9 mouse cellular contexts compared by ENCODE assay signal in the genomic region with DNA sequence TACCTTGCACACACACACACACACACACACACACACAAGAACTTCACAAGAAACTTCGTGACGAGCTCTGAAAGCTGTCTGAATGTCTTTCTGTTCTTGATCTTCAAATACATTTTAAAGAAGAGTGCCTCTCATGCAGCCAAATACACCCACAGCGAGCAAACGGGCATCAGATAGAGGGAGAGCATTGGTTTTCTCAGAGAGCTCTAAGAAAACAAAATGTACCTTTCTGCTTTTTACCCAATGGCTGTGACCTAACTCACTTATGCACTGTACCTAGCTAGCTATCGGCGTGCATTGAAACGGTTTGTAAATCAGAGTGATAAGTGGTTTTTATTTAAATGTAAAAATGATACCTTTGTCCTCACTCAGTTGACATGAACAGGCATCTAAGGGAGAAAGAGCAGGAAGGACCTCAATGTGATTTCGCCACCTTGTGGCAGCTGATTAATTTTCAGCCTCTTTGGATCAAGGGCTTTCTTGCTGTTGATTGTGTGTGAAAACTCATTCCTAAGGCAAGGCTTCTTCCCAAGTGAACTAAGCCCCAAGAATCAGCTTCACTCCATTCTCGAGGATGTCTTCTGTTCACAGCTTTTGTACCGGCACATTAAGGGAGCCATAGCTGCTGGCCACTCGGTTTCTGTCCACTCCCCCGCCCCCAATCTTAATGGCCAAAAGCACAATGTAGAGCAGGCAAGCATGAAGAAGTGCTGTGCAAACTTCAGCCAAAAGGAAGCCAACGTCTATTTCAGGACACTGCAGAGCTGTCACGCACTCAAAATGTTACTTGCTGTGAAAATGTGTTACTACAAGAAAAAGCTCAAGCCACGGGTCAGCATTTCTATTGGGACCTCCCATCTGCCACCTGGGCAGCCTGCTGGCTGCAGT.
DNase-seq lines count a peak whose midpoint lies in the region; ATAC-seq and TF ChIP-seq lines count a peak whose summit lies in the region.
"Had no signal": no experiment of that assay in that cellular context is flagged by ENCODE, and none has a peak within 500 bp of the region (broad histone marks: within the 10 kb centered on the region; RNA-seq: fewer than 3 reads in every experiment).

No protein-coding gene starts in this region.

- no peaks in the 10 kb centered on the region for H3K9me3 ChIP-seq in forebrain, embryonic 16.5 days (ENCODE audit: control insufficient read depth, low read length)
- no peaks in the 10 kb centered on the region for H3K9me3 ChIP-seq in hindbrain, postnatal 0 days (ENCODE audit: low read length)
- H3K9me3 ChIP-seq: embryonic facial prominence, embryonic 13.5 days had no signal

- H3K36me3 ChIP-seq in forebrain, embryonic 16.5 days (ENCODE audit: control insufficient read depth, insufficient read depth) = no peaks in the 10 kb centered on the region
- H3K36me3 ChIP-seq in hindbrain, postnatal 0 days (ENCODE audit: insufficient read depth, low read length) = no peaks in the 10 kb centered on the region
- H3K36me3 ChIP-seq: embryonic facial prominence, embryonic 13.5 days had no signal

- WGBS in forebrain, embryonic 16.5 days = 27% methylated on average over 15 of the region's 15 CpGs
- 27% methylated on average over 15 of the region's 15 CpGs for WGBS in hindbrain, postnatal 0 days

- peaks cover 5% of the 10 kb centered on the region for H3K4me1 ChIP-seq in forebrain, embryonic 16.5 days (replicated peaks; ENCODE audit: control insufficient read depth, insufficient read depth, low read length)
- H3K4me1 ChIP-seq in hindbrain, postnatal 0 days (ENCODE audit: insufficient read depth, low read length) = 0 out of 2 replicates have a peak, but pooled peaks cover 3% of the 10 kb centered on the region
- H3K4me1 ChIP-seq: embryonic facial prominence, embryonic 13.5 days had no signal

- H3K4me2 ChIP-seq in forebrain, embryonic 16.5 days (ENCODE audit: low read length) = peak overlapping the region; percentile 10; the same call in 1 of the 2 replicates
- peak overlapping the region; percentile 43 for H3K4me2 ChIP-seq in hindbrain, postnatal 0 days (ENCODE audit: low read depth, low read length)
- H3K4me2 ChIP-seq: embryonic facial prominence, embryonic 13.5 days had no signal

- H3K9ac ChIP-seq in forebrain, embryonic 16.5 days (replicated peaks; ENCODE audit: low read depth, low read length) = no peak overlapping the region
- no peak overlapping the region for H3K9ac ChIP-seq in hindbrain, postnatal 0 days (replicated peaks; ENCODE audit: low read length)
- H3K9ac ChIP-seq: embryonic facial prominence, embryonic 13.5 days had no signal

- no peaks in the 10 kb centered on the region for H3K27me3 ChIP-seq in forebrain, embryonic 16.5 days (replicated peaks; ENCODE audit: control insufficient read depth, insufficient read depth, low read length)
- H3K27me3 ChIP-seq in hindbrain, postnatal 0 days (ENCODE audit: insufficient read depth, low read length) = no peaks in the 10 kb centered on the region
- H3K27me3 ChIP-seq: embryonic facial prominence, embryonic 13.5 days had no signal

- DNase-seq in NIH3T3 (ENCODE audit: low read depth) = peak; percentile 90
- DNase-seq in cerebellum, adult 11 months = peak; percentile 37
- DNase-seq in hindbrain, postnatal 0 days (ENCODE audit: low spot score) = peak; percentile 90
- DNase-seq in left cerebral cortex, adult 11 months (ENCODE audit: low spot score) = peak; percentile 63
- peak; percentile 62 for DNase-seq in lung, postnatal 36 days
- peak; percentile 74 for DNase-seq in right cerebral cortex, postnatal 4 days
- DNase-seq in thymus, postnatal 14 days = no peak

- H3K4me3 ChIP-seq in forebrain, embryonic 16.5 days (replicated peaks; ENCODE audit: low read length) = no peak overlapping the region
- no peak overlapping the region for H3K4me3 ChIP-seq in hindbrain, postnatal 0 days (ENCODE audit: low read length)
- H3K4me3 ChIP-seq: embryonic facial prominence, embryonic 13.5 days had no signal

- peak; percentile 85 for ATAC-seq in forebrain, embryonic 16.5 days
- peak; percentile 79 for ATAC-seq in hindbrain, postnatal 0 days

- peak; percentile 85 for TF ChIP-seq CTCF in hindbrain, postnatal 0 days (IDR thresholded peaks at IDR 0.05; ENCODE audit: low read depth)

- 0 out of 2 replicates have a peak overlapping the region, but pooled peaks have one; percentile 2 for H3K27ac ChIP-seq in forebrain, embryonic 16.5 days (ENCODE audit: low read length)
- H3K27ac ChIP-seq in hindbrain, postnatal 0 days = no peak overlapping the region
- H3K27ac ChIP-seq: embryonic facial prominence, embryonic 13.5 days had no signal
